Mouse (Mus musculus): ENCODE data around the gene Bcl2a1d. TPM values are rescaled to one million over a fixed set of nuclear protein-coding genes. Genes with fewer than 3 reads are reported as not detected.
"Not testable (repeated sequence)": the region's sequence is repeated elsewhere in the genome, so short reads cannot be mapped to it uniquely, and the experiment has no call there.

Gene Bcl2a1d
- total RNA-seq, 1 experiment from 2014 or later: not detected

GRCm38 (mm10) chr9:88691307-88691706, 40.4 kb downstream of the Bcl2a1d start:
- DNase-seq: not testable (repeated sequence)

GRCm38 (mm10) chr9:88689451-88689850, 42.3 kb downstream of the Bcl2a1d start:
- DNase-seq: not testable (repeated sequence)

GRCm38 (mm10) chr9:88686719-88687118, 45.0 kb downstream of the Bcl2a1d start:
- DNase-seq: not testable (repeated sequence)

Other genes with a start within 250 kb of the Bcl2a1d start
- gene Syncrip, start 249.3 kb downstream of the Bcl2a1d start, total RNA-seq (2021): 88.2 and 96.1 TPM in 2 replicates
- gene Zfp949, start 183.9 kb downstream of the Bcl2a1d start, total RNA-seq (2021): 10.6 and 11.1 TPM in 2 replicates
- gene Trim43a, start 151.0 kb downstream of the Bcl2a1d start, total RNA-seq (2021): 0.97 TPM in 1 of 2 replicates, not detected in the other
- 40.4 and 42.0 TPM in 2 replicates for gene Mthfsl, start 11.6 kb downstream of the Bcl2a1d start, total RNA-seq (2021)
- not detected in 2 replicates for gene Trim43c, start 107.2 kb upstream of the Bcl2a1d start, total RNA-seq (2021)
- 0.79 TPM in 1 of 2 replicates, not detected in the other for gene Bcl2a1a, start 225.0 kb upstream of the Bcl2a1d start, total RNA-seq (2021)

Data from adrenal gland, postnatal 25 days (tissue).